Mouse (Mus musculus): ENCODE data around the gene Tmem170b. TPM values are rescaled to one million over a fixed set of nuclear protein-coding genes. Genes with fewer than 3 reads are reported as not detected.

Tmem170b gene
- polyA plus RNA-seq, 1 experiment from 2014 or later, result 11.2 TPM

- Histone ChIP-seq H3K27me3 (no peaks in the 10 kb centered on the region), H3K4me3 (no peak overlapping the region), H3K9ac (no peak overlapping the region), H3K4me2 (no peak overlapping the region), H3K27ac (no peak overlapping the region), H3K36me3 (no peaks in the 10 kb centered on the region), H3K9me3 (no peaks in the 10 kb centered on the region), H3K4me1 (peaks cover 16% of the 10 kb centered on the region)
- ATAC-seq (ENCODE audit: borderline replicate concordance, extremely low read depth, low FRiP score, low TSS enrichment), result no peak
- 66% methylated on average over 4 of the region's 4 CpGs for WGBS
These were observed 20.8 kb upstream of the Tmem170b start for GRCm38 (mm10) chr13:41584896-41585295.

- Histone ChIP-seq H3K36me3 (no peaks in the 10 kb centered on the region), H3K4me1 (peaks cover 6% of the 10 kb centered on the region; the same call in 1 of the 2 replicates), H3K4me3 (no peak overlapping the region), H3K9ac (no peak overlapping the region), H3K27me3 (no peaks in the 10 kb centered on the region), H3K4me2 (no peak overlapping the region), H3K9me3 (no peaks in the 10 kb centered on the region), H3K27ac (no peak overlapping the region)
- 37% methylated on average over 2 of the region's 2 CpGs for WGBS
- no peak for ATAC-seq (ENCODE audit: borderline replicate concordance, extremely low read depth, low FRiP score, low TSS enrichment)
These were observed 9.0 kb upstream of the Tmem170b start for GRCm38 (mm10) chr13:41596678-41597077.

GRCm38 (mm10) chr13:41599977-41600376 lies 5.7 kb upstream of the Tmem170b start:
- no peak for ATAC-seq (ENCODE audit: borderline replicate concordance, extremely low read depth, low FRiP score, low TSS enrichment)
- Histone ChIP-seq H3K36me3 (no peaks in the 10 kb centered on the region), H3K4me2 (no peak overlapping the region), H3K4me3 (no peak overlapping the region), H3K27me3 (no peaks in the 10 kb centered on the region), H3K4me1 (peaks cover 10% of the 10 kb centered on the region; the same call in 1 of the 2 replicates), H3K9ac (no peak overlapping the region), H3K27ac (no peak overlapping the region), H3K9me3 (no peaks in the 10 kb centered on the region)
- 63% methylated on average over 4 of the region's 4 CpGs for WGBS

GRCm38 (mm10) chr13:41601056-41601455 lies 4.7 kb upstream of the Tmem170b start:
- H3K4me2 ChIP-seq, result no peak overlapping the region
- no peak for ATAC-seq (ENCODE audit: borderline replicate concordance, extremely low read depth, low FRiP score, low TSS enrichment)
- H3K36me3 ChIP-seq, result no peaks in the 10 kb centered on the region
- no peak overlapping the region for H3K4me3 ChIP-seq
- no peaks in the 10 kb centered on the region for H3K9me3 ChIP-seq
- no peak overlapping the region for H3K27ac ChIP-seq
- no peak overlapping the region for H3K9ac ChIP-seq
- H3K27me3 ChIP-seq, result no peaks in the 10 kb centered on the region
- H3K4me1 ChIP-seq, result peaks cover 12% of the 10 kb centered on the region; the same call in 1 of the 2 replicates
- 80% methylated on average over 3 of the region's 3 CpGs for WGBS

- Histone ChIP-seq H3K27me3 (no peaks in the 10 kb centered on the region), H3K4me3 (no peak overlapping the region), H3K9ac (no peak overlapping the region), H3K9me3 (no peaks in the 10 kb centered on the region), H3K27ac (no peak overlapping the region), H3K4me2 (no peak overlapping the region), H3K36me3 (no peaks in the 10 kb centered on the region), H3K4me1 (peaks cover 9% of the 10 kb centered on the region; the same call in 1 of the 2 replicates)
- ATAC-seq (ENCODE audit: borderline replicate concordance, extremely low read depth, low FRiP score, low TSS enrichment), result no peak
- 63% methylated on average over 5 of the region's 5 CpGs for WGBS
These were observed 1.7 kb upstream of the Tmem170b start for GRCm38 (mm10) chr13:41603921-41604466.

GRCm38 (mm10) chr13:41606081-41607000 lies 634 bp downstream of the Tmem170b start:
- Histone ChIP-seq H3K4me1 (peaks cover 9% of the 10 kb centered on the region; the same call in 1 of the 2 replicates), H3K27me3 (no peaks in the 10 kb centered on the region), H3K27ac (peak overlapping the region; percentile 83), H3K9me3 (no peaks in the 10 kb centered on the region), H3K36me3 (no peaks in the 10 kb centered on the region), H3K4me2 (peak overlapping the region; percentile 87), H3K9ac (peak overlapping the region; percentile 79), H3K4me3 (peak overlapping the region; percentile 93)
- WGBS, result 2% methylated on average over 62 of the region's 67 CpGs
- peak; percentile 24 for ATAC-seq (ENCODE audit: borderline replicate concordance, extremely low read depth, low FRiP score, low TSS enrichment)

- peak overlapping the region; percentile 87 for H3K4me2 ChIP-seq
- H3K9me3 ChIP-seq, result no peaks in the 10 kb centered on the region
- no peak overlapping the region for H3K4me3 ChIP-seq
These were observed 1.9 kb downstream of the Tmem170b start for GRCm38 (mm10) chr13:41607589-41607988.

GRCm38 (mm10) chr13:41608559-41608958 lies 2.9 kb downstream of the Tmem170b start:
- no peak for ATAC-seq (ENCODE audit: borderline replicate concordance, extremely low read depth, low FRiP score, low TSS enrichment)
- 33% methylated on average over 2 of the region's 2 CpGs for WGBS
- H3K4me3 ChIP-seq, result no peak overlapping the region
- H3K4me2 ChIP-seq, result no peak overlapping the region
- H3K27me3 ChIP-seq, result no peaks in the 10 kb centered on the region
- H3K4me1 ChIP-seq, result peaks cover 13% of the 10 kb centered on the region; the same call in 1 of the 2 replicates
- no peak overlapping the region for H3K27ac ChIP-seq
- no peak overlapping the region for H3K9ac ChIP-seq
- H3K36me3 ChIP-seq, result no peaks in the 10 kb centered on the region
- no peaks in the 10 kb centered on the region for H3K9me3 ChIP-seq

More at GRCm38 (mm10) chr13:41607589-41607988, 1.9 kb downstream of the Tmem170b start:
- WGBS, result 70% methylated on average over 3 of the region's 3 CpGs
- no peaks in the 10 kb centered on the region for H3K36me3 ChIP-seq
- H3K4me1 ChIP-seq, result peaks cover 13% of the 10 kb centered on the region; the same call in 1 of the 2 replicates
- H3K9ac ChIP-seq, result no peak overlapping the region
- H3K27ac ChIP-seq, result no peak overlapping the region
- H3K27me3 ChIP-seq, result no peaks in the 10 kb centered on the region
- no peak for ATAC-seq (ENCODE audit: borderline replicate concordance, extremely low read depth, low FRiP score, low TSS enrichment)

GRCm38 (mm10) chr13:41611046-41611445 lies 5.3 kb downstream of the Tmem170b start:
- Histone ChIP-seq H3K4me3 (no peak overlapping the region), H3K27me3 (no peaks in the 10 kb centered on the region), H3K4me1 (peaks cover 13% of the 10 kb centered on the region; the same call in 1 of the 2 replicates), H3K4me2 (no peak overlapping the region), H3K27ac (no peak overlapping the region), H3K9me3 (no peaks in the 10 kb centered on the region), H3K9ac (no peak overlapping the region), H3K36me3 (no peaks in the 10 kb centered on the region)
- no peak for ATAC-seq (ENCODE audit: borderline replicate concordance, extremely low read depth, low FRiP score, low TSS enrichment)
- WGBS, result 67% methylated on average over 1 of the region's 1 CpGs

- Histone ChIP-seq H3K9ac (no peak overlapping the region), H3K36me3 (no peaks in the 10 kb centered on the region), H3K27ac (no peak overlapping the region), H3K4me1 (peaks cover 9% of the 10 kb centered on the region; the same call in 1 of the 2 replicates), H3K27me3 (no peaks in the 10 kb centered on the region), H3K4me3 (no peak overlapping the region), H3K9me3 (no peaks in the 10 kb centered on the region), H3K4me2 (no peak overlapping the region)
- 68% methylated on average over 2 of the region's 2 CpGs for WGBS
- no peak for ATAC-seq (ENCODE audit: borderline replicate concordance, extremely low read depth, low FRiP score, low TSS enrichment)
These were observed 8.8 kb downstream of the Tmem170b start for GRCm38 (mm10) chr13:41614539-41614938.

- 55% methylated on average over 5 of the region's 5 CpGs for WGBS
- no peaks in the 10 kb centered on the region for H3K9me3 ChIP-seq
- H3K27ac ChIP-seq, result no peak overlapping the region
- H3K4me1 ChIP-seq, result peaks cover 9% of the 10 kb centered on the region; the same call in 1 of the 2 replicates
- no peaks in the 10 kb centered on the region for H3K27me3 ChIP-seq
- H3K4me2 ChIP-seq, result no peak overlapping the region
- H3K9ac ChIP-seq, result no peak overlapping the region
- ATAC-seq (ENCODE audit: borderline replicate concordance, extremely low read depth, low FRiP score, low TSS enrichment), result no peak
- no peaks in the 10 kb centered on the region for H3K36me3 ChIP-seq
- H3K4me3 ChIP-seq, result no peak overlapping the region
These were observed 9.3 kb downstream of the Tmem170b start for GRCm38 (mm10) chr13:41614982-41615381.

- WGBS, result 84% methylated on average over 4 of the region's 4 CpGs
- ATAC-seq (ENCODE audit: borderline replicate concordance, extremely low read depth, low FRiP score, low TSS enrichment), result no peak
These were observed 13.8 kb downstream of the Tmem170b start for GRCm38 (mm10) chr13:41619470-41619869.

More at GRCm38 (mm10) chr13:41619470-41619869, 13.8 kb downstream of the Tmem170b start:
- H3K27me3 ChIP-seq, result no peaks in the 10 kb centered on the region
- no peaks in the 10 kb centered on the region for H3K9me3 ChIP-seq
- H3K4me2 ChIP-seq, result no peak overlapping the region
- no peak overlapping the region for H3K4me3 ChIP-seq
- peaks cover 6% of the 10 kb centered on the region; the same call in 1 of the 2 replicates for H3K4me1 ChIP-seq
- H3K9ac ChIP-seq, result no peak overlapping the region
- H3K36me3 ChIP-seq, result no peaks in the 10 kb centered on the region
- H3K27ac ChIP-seq, result no peak overlapping the region

All from lung, embryonic 15.5 days (tissue).